Mouse (Mus musculus) kidney, embryonic 14.5 days (tissue): ENCODE measurements around the gene 4933424G06Rik. TPM values are rescaled to one million over a fixed set of nuclear protein-coding genes. Genes with fewer than 3 reads are reported as not detected.

ENCODE experiments used
- ATAC-seq: fragments of 200-750 bp; cut with Nextera tagmentation; 2 replicates; pipeline ENCODE4 v1.8.0; 2017; ENCODE audit warnings: moderate number of reproducible peaks, mild to moderate bottlenecking, moderate TSS enrichment, moderate library complexity; ENCODE audit not compliant: low FRiP score, low TSS enrichment
- H3K27ac ChIP-seq: fragments of 300-500 bp; sonication (generic); 2 replicates; pipeline ENCODE4 v1.5.1; 2014; ENCODE audit warnings: low read depth, mild to moderate bottlenecking, low read length, moderate library complexity, mixed read lengths
- H3K27me3 ChIP-seq: fragments of 300-500 bp; sonication (generic); 2 replicates; pipeline ENCODE4 v1.6.1; 2014; ENCODE audit warnings: mild to moderate bottlenecking, low read length; ENCODE audit not compliant: control insufficient read depth, insufficient read depth
- H3K36me3 ChIP-seq: fragments of 300-500 bp; sonication (generic); 2 replicates; pipeline ENCODE4 v1.6.1; 2014; ENCODE audit warnings: low read length, mixed read lengths; ENCODE audit not compliant: control insufficient read depth, insufficient read depth
- H3K4me1 ChIP-seq: fragments of 300-500 bp; sonication (generic); 2 replicates; pipeline ENCODE4 v1.6.1; 2014; ENCODE audit warnings: low read length, mixed read lengths; ENCODE audit not compliant: control insufficient read depth, insufficient read depth
- H3K4me2 ChIP-seq: fragments of 300-500 bp; sonication (generic); replicated peaks from 2 replicates; pipeline ENCODE4 v1.6.1; 2014; ENCODE audit warnings: low read depth, mild to moderate bottlenecking, low read length
- H3K4me3 ChIP-seq: fragments of 300-500 bp; sonication (generic); 2 replicates; pipeline ENCODE4 v1.5.1; 2014; ENCODE audit warnings: mild to moderate bottlenecking, low read length
- H3K9ac ChIP-seq: fragments of 300-500 bp; sonication (generic); 2 replicates; pipeline ENCODE4 v1.6.1; 2014; ENCODE audit warnings: low read depth, mild to moderate bottlenecking, low read length, moderate library complexity
- H3K9me3 ChIP-seq: fragments of 300-500 bp; sonication (generic); 2 replicates; pipeline ENCODE4 v1.6.1; 2016; ENCODE audit warnings: low read length; ENCODE audit not compliant: control insufficient read depth
- WGBS: fragments of 180-500 bp; shearing (Covaris S2); extraction: QIAGEN DNeasy Blood & Tissue Kit; methylation state at CpG from one replicate; pipeline ENCODE4 v1.1.7; 2014; 5-methylcytosine and 5-hydroxymethylcytosine counted together
- microRNA-seq: library from miRNA; unstranded; fragments of <30 nt; microRNA quantifications from one replicate; pipeline ENCODE4, GENCODE M21; 2016
- polyA plus RNA-seq: library from polyadenylated mRNA; unstranded; fragments of >200 nt; fragmentation: Nextera tagmentation; extraction: Ambion mirVana; gene quantifications from 2 replicates; pipeline ENCODE4 v1.2.1, GENCODE M21; 2014

Gene 4933424G06Rik
- polyA plus RNA-seq, 1 experiment from 2014 or later = not detected

DNA sequence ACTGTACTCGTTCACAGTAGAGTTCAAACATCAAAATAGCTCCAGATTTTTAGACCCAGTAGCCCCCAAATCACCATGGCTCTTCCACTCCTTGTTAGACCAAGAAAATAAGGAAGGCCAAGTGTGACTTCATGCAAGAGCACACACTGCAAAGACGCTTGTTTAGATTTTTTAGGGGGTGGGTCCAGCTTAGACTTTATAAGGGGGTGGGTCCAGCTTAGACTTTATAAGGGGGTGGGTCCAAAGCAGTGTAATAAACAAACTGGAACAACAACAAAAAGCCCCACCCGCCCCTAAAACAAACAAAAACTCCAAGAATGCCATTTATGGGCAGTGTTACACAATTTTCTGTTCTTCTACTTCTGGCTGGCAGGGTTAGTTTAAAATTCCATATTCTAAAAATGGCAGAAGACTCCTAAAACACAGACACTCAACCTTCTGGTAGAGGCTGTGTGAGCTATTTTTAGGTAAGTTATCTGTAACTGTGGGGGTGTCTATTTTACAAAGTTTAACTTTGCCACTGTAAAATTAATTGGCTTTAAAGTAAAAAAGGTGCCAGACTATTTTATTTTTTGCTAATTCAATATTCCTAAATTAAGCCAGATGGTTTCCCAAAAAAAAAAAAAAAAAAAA is 90.5 kb downstream of the 4933424G06Rik start:
- peaks cover 81% of the 10 kb centered on the region for H3K36me3 ChIP-seq
- no peak overlapping the region for H3K27ac ChIP-seq
- H3K27me3 ChIP-seq = no peaks in the 10 kb centered on the region
- 84% methylated on average over 3 of the region's 3 CpGs for WGBS
- H3K4me2 ChIP-seq = no peak overlapping the region
- no peak for ATAC-seq
- H3K9me3 ChIP-seq = no peaks in the 10 kb centered on the region
- H3K4me1 ChIP-seq = no peaks in the 10 kb centered on the region
- H3K9ac ChIP-seq = no peak overlapping the region
- H3K4me3 ChIP-seq = no peak overlapping the region

DNA sequence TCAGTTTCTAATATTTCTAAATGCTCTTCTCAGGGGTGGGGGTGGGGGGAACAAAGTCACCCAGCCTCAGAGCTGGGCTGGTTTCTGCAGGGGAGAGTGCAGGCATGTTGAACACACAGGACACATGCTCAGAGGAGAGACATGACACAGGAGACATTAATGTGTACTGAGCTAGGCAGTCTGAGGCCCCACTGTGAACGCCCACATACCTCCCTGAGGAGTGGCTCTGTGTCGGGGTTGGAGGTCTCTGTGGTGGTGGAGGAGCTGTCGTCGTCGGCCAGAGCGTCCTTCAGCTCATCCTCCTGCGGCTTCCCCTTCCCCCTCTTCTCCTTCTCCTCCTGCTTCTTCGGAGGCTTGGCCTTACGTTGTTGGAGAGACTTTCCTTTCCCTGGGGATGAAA is 94.3 kb downstream of the 4933424G06Rik start:
- no peak for ATAC-seq
- Histone ChIP-seq H3K27me3 (no peaks in the 10 kb centered on the region), H3K9ac (no peak overlapping the region), H3K9me3 (no peaks in the 10 kb centered on the region), H3K4me2 (no peak overlapping the region), H3K27ac (no peak overlapping the region), H3K4me3 (no peak overlapping the region), H3K4me1 (no peaks in the 10 kb centered on the region), H3K36me3 (peaks cover 81% of the 10 kb centered on the region)
- 73% methylated on average over 9 of the region's 9 CpGs for WGBS

DNA sequence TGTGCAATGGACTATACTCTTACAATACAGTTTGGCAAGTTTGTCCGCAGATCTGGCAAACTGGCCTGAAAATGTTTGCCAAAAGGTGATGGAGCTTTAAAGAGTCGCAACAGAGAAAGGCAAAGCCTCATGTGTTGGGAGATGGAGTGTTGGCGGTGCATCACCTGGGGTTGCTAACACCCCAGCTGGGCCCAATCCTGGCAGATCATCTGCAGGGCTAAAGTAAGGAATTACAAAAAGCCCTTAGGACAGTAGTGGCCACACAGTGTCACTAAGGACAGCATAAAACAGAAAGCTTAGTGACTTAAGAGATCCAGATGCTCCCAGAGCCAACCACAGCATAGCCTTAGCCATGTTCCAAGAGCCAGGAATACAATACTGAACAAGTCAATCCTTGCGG is 94.9 kb downstream of the 4933424G06Rik start:
- Histone ChIP-seq H3K9me3 (no peaks in the 10 kb centered on the region), H3K27me3 (no peaks in the 10 kb centered on the region), H3K4me3 (no peak overlapping the region), H3K4me2 (no peak overlapping the region), H3K27ac (no peak overlapping the region), H3K9ac (no peak overlapping the region), H3K36me3 (peaks cover 81% of the 10 kb centered on the region), H3K4me1 (no peaks in the 10 kb centered on the region)
- 97% methylated on average over 4 of the region's 4 CpGs for WGBS
- ATAC-seq = no peak

DNA sequence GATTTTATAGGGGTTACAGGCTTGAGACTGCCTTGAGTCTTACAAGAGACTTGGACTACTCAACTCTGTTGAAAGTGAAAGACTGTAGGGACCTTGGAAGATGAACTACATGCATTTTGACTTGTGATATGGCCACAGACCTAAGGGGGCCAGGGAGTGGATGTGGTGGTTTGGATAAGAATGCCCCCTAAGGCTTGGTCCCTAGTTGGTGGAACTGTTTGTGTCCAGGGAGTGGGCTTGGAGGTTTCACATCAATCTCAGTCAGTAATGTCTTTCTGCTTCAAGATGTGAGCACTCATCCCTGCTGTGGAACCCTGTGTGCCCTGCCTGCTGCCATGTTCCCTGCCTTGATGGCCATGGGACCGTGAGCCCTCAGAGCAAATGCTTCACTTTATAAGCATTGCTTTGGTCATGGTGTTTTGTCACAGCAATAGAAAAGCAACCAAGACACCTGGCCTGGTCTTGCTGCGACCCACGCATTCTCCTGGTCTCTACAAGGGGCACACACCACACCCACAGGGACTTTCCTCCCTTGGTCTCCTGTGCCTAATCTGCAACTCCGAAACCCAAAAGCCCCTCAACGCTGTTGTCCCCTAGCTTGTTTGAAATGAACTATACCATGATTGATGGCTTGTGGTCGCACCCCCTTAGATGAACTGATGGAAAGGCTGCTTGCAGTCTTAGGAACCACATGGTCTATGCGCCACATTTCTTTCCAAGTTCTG is 96.4 kb downstream of the 4933424G06Rik start:
- H3K27me3 ChIP-seq = no peaks in the 10 kb centered on the region
- H3K9me3 ChIP-seq = no peaks in the 10 kb centered on the region
- H3K36me3 ChIP-seq = peaks cover 90% of the 10 kb centered on the region
- H3K9ac ChIP-seq = no peak overlapping the region
- H3K27ac ChIP-seq = no peak overlapping the region
- H3K4me3 ChIP-seq = no peak overlapping the region
- no peaks in the 10 kb centered on the region for H3K4me1 ChIP-seq
- H3K4me2 ChIP-seq = no peak overlapping the region
- 98% methylated on average over 7 of the region's 7 CpGs for WGBS
- ATAC-seq = no peak

DNA sequence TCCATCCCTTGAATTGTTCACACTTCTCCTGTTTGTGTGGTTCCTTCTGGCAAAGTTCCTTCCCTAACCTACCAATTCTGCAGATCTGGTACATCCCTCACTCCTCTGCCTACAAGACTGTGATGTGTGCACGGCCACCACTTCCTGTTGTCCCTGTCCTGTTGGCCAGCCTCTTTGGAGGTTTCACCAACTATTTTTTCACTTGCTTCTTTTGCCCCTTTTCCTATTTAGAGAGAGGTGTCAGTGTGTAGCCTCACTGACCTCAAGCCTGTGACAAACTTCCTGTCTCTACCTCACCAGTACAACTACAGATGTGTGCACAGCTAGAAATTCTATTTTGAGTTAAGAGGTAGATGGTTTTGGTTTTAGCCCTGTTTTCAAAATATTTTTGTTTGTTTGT is 97.1 kb downstream of the 4933424G06Rik start:
- Histone ChIP-seq H3K27ac (no peak overlapping the region), H3K9ac (no peak overlapping the region), H3K36me3 (peaks cover 90% of the 10 kb centered on the region), H3K4me3 (no peak overlapping the region), H3K27me3 (no peaks in the 10 kb centered on the region), H3K9me3 (no peaks in the 10 kb centered on the region), H3K4me2 (no peak overlapping the region), H3K4me1 (no peaks in the 10 kb centered on the region)
- WGBS = 93% methylated on average over 1 of the region's 1 CpGs
- ATAC-seq = no peak

Small RNA genes within 50 kb of the gene (microRNA-seq; reads per million reads assigned to microRNA genes)
- gene Gm24133 = not detected

Other genes starting within 250 kb of the 4933424G06Rik start
- 12.8 and 13.1 TPM in 2 replicates for gene Cnnm4, start 238.5 kb upstream of the 4933424G06Rik start, polyA plus RNA-seq
- 5.7 and 7.5 TPM in 2 replicates for gene Cnnm3, start 198.3 kb upstream of the 4933424G06Rik start, polyA plus RNA-seq
- 10.5 and 14.6 TPM in 2 replicates for gene Ankrd23, start 173.3 kb upstream of the 4933424G06Rik start, polyA plus RNA-seq
- 0.26 TPM in 1 of 2 replicates, not detected in the other for gene Gm42417, start 170.7 kb upstream of the 4933424G06Rik start, polyA plus RNA-seq
- 22.4 and 22.7 TPM in 2 replicates for gene Ankrd39, start 162.7 kb upstream of the 4933424G06Rik start, polyA plus RNA-seq
- 4.8 and 6.0 TPM in 2 replicates for gene Sema4c, start 151.8 kb upstream of the 4933424G06Rik start, polyA plus RNA-seq
- gene Fam178b, start 27.0 kb upstream of the 4933424G06Rik start, polyA plus RNA-seq = 1.2 and 1.3 TPM in 2 replicates
- gene Cox5b, start 18.7 kb upstream of the 4933424G06Rik start, polyA plus RNA-seq = 659 and 772 TPM in 2 replicates
- gene Actr1b, start 4.3 kb downstream of the 4933424G06Rik start, polyA plus RNA-seq = 59.9 and 93.0 TPM in 2 replicates
- gene Zap70, start 51.6 kb downstream of the 4933424G06Rik start, polyA plus RNA-seq = 0.18 and 0.46 TPM in 2 replicates
- 15.8 and 22.1 TPM in 2 replicates for gene Tmem131, start 233.5 kb downstream of the 4933424G06Rik start, polyA plus RNA-seq